Mouse (Mus musculus): Measurements from ENCODE around the gene Mael. TPM values are rescaled to one million over a fixed set of nuclear protein-coding genes. Genes with fewer than 3 reads are reported as not detected.

Mael gene
- polyA plus RNA-seq, 1 experiment: not detected

DNA sequence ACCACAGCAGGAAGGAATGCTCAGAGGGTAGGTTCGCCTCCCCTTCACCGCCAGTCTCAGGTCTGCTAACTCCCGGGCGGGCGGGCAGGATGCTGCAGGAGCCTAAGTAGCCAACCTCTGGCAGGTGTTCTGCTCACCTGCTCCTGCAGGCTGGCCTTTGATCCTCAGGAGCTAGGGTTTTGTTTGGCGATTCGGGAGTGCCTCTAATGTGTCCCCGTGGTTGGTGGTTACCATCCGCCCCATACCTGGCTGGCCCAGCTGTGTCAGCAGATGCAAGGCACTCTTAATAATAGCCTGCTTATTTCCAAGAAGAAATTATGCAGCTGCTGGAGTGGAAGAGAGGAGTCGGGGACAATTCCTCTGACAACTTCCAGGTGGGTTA lies 83.4 kb downstream of the Mael start:
- no peak for DNase-seq (ENCODE audit: low read depth in 1 of 2, low spot score in 2 of 2)
- no peaks in the 10 kb centered on the region for H3K36me3 ChIP-seq (ENCODE audit: control insufficient read depth, insufficient read depth, low read length)
- no peak overlapping the region for H3K27ac ChIP-seq (ENCODE audit: insufficient read depth, low read length)
- H3K4me1 ChIP-seq (ENCODE audit: control insufficient read depth, insufficient read depth, insufficient read length): peaks cover 2% of the 10 kb centered on the region; the same call in 1 of the 2 replicates
- TF ChIP-seq POLR2A (IDR thresholded peaks at IDR 0.05; ENCODE audit: low read depth, low read length) (no peak), CTCF (IDR thresholded peaks at IDR 0.05; ENCODE audit: extremely low read depth, insufficient read depth, insufficient read length, insufficient replicate concordance) (no peak)
- H3K4me3 ChIP-seq (ENCODE audit: extremely low read depth, insufficient read depth, insufficient read length): no peak overlapping the region
- H3K27me3 ChIP-seq (ENCODE audit: control insufficient read depth, insufficient read depth, low read length): peaks cover 3% of the 10 kb centered on the region; the same call in 1 of the 2 replicates
- 45% methylated on average over 10 of the region's 10 CpGs for WGBS

DNA sequence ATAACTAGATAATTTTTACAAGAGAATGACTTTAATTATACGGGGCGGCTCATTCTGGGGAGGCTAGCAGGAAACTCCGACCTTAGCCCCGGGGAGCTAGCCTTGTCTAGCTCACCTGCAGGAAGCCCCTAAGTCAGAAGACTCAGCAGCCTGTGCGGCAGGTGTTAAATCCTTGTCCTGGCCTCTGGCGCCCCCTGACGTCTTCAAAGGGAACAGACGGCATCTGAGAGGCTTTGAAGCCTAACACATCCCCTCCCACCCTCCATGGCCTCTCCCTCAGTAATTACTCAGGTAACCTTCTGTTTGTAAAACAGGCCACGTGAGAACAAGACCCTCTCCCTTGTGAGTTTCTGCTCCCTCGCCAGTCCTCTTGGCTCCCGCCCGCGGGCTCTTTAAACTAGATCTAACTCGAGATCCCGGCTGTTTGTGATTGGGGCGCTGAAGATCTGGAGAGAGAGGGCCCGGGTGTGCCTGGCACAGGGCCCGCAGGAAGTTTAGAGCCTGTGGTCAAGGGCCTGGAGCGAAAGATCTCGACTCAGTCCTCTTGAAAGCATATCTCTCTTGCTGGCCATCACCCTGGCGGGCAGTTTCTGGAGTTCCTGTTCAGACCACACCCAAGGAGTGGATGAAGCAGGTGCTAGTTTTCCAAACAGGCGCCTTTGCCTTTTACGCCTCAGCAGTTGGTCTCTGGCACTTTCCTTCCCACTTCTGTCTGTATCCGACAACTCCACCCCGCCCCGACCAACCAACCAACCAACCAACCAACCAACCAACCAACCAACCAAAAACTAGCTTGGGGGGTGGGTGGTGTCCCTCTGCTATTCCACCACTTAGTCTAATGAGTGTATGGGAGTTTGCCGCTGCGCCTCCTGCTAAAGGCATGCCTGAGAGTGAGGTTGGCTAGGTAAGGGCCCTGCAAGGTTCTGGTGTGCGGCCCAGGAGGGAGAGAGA lies 84.1 kb downstream of the Mael start:
- TF ChIP-seq CTCF (IDR thresholded peaks at IDR 0.05; ENCODE audit: extremely low read depth, insufficient read depth, insufficient read length, insufficient replicate concordance) (peak; percentile 97), POLR2A (IDR thresholded peaks at IDR 0.05; ENCODE audit: low read depth, low read length) (no peak)
- no peaks in the 10 kb centered on the region for H3K36me3 ChIP-seq (ENCODE audit: control insufficient read depth, insufficient read depth, low read length)
- WGBS: 14% methylated on average over 29 of the region's 29 CpGs
- no peak overlapping the region for H3K27ac ChIP-seq (ENCODE audit: insufficient read depth, low read length)
- DNase-seq (ENCODE audit: low read depth in 1 of 2, low spot score in 2 of 2): peak; percentile 68 to 75
- peaks cover 2% of the 10 kb centered on the region; the same call in 1 of the 2 replicates for H3K4me1 ChIP-seq (ENCODE audit: control insufficient read depth, insufficient read depth, insufficient read length)
- no peak overlapping the region for H3K4me3 ChIP-seq (ENCODE audit: extremely low read depth, insufficient read depth, insufficient read length)
- peaks cover 3% of the 10 kb centered on the region; the same call in 1 of the 2 replicates for H3K27me3 ChIP-seq (ENCODE audit: control insufficient read depth, insufficient read depth, low read length)

DNA sequence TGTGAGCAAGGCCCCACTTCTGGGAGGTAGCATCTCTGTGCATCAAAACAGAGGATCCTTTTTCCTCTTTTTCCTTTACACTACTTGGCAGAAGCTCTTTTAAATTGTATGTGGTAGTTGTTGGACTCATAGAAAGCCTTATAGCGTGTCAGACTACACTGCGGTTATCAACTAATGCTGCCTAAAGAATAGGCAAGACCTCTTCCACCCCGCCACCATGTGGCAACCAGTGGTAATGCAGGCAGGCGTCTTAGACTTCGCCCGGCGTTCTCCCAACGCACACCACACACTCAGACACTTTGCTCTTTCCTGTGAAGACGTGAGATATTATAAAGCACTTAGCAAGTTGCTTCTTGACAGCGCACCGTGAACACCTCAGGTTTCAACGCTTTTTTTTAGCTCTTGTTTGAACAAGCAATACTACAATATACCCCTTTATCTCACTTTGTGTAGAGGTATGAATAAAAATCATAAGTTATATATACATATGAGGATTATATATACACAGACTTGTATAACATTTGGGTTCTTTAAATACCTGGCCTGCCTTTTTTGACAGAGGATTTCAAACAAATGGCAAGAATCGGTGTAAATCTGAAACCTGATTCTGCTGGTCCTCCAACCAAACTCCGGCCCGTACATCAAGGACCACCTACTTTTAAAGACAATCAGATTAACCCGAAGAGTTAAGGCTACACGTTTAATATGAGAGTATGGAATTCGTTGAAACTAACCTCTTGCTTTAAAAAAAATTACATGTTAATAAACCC lies 85.0 kb downstream of the Mael start:
- TF ChIP-seq POLR2A (IDR thresholded peaks at IDR 0.05; ENCODE audit: low read depth, low read length): no peak
- peak; percentile 88 for TF ChIP-seq CTCF (IDR thresholded peaks at IDR 0.05; ENCODE audit: extremely low read depth, insufficient read depth, insufficient read length, insufficient replicate concordance)
- Histone ChIP-seq H3K4me3 (ENCODE audit: extremely low read depth, insufficient read depth, insufficient read length) (no peak overlapping the region), H3K27ac (ENCODE audit: insufficient read depth, low read length) (no peak overlapping the region), H3K27me3 (ENCODE audit: control insufficient read depth, insufficient read depth, low read length) (peaks cover 3% of the 10 kb centered on the region; the same call in 1 of the 2 replicates), H3K36me3 (ENCODE audit: control insufficient read depth, insufficient read depth, low read length) (no peaks in the 10 kb centered on the region), H3K4me1 (ENCODE audit: control insufficient read depth, insufficient read depth, insufficient read length) (peaks cover 2% of the 10 kb centered on the region; the same call in 1 of the 2 replicates)
- peak; percentile 49 to 82 for DNase-seq (ENCODE audit: low read depth in 1 of 2, low spot score in 2 of 2)
- 13% methylated on average over 18 of the region's 18 CpGs for WGBS

DNA sequence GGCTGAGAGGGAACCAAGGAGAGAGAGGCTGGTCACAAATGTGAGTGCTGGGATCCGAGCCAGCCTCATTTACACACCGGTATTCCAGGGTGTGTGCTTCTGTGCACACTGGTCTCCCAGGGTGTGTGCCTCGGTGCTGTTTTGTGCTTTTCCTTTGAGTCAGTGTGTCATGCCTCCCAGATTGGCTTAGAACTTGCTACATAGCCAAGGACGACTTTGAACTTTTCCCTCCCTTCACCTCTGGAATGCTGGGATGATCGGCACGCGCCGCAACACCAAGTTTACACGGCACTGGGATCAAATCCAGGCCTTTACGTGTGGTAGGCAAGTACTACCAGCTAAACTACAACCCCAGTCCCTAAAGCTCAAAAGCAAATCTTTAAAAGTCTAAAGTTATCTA lies 86.5 kb downstream of the Mael start:
- peaks cover 2% of the 10 kb centered on the region; the same call in 1 of the 2 replicates for H3K4me1 ChIP-seq (ENCODE audit: control insufficient read depth, insufficient read depth, insufficient read length)
- no peaks in the 10 kb centered on the region for H3K36me3 ChIP-seq (ENCODE audit: control insufficient read depth, insufficient read depth, low read length)
- H3K27ac ChIP-seq (ENCODE audit: insufficient read depth, low read length): no peak overlapping the region
- TF ChIP-seq POLR2A (IDR thresholded peaks at IDR 0.05; ENCODE audit: low read depth, low read length) (no peak), CTCF (IDR thresholded peaks at IDR 0.05; ENCODE audit: extremely low read depth, insufficient read depth, insufficient read length, insufficient replicate concordance) (no peak)
- H3K4me3 ChIP-seq (ENCODE audit: extremely low read depth, insufficient read depth, insufficient read length): no peak overlapping the region
- WGBS: 97% methylated on average over 10 of the region's 10 CpGs
- DNase-seq (ENCODE audit: low read depth in 1 of 2, low spot score in 2 of 2): no peak
- H3K27me3 ChIP-seq (ENCODE audit: control insufficient read depth, insufficient read depth, low read length): peaks cover 3% of the 10 kb centered on the region; the same call in 1 of the 2 replicates

DNA sequence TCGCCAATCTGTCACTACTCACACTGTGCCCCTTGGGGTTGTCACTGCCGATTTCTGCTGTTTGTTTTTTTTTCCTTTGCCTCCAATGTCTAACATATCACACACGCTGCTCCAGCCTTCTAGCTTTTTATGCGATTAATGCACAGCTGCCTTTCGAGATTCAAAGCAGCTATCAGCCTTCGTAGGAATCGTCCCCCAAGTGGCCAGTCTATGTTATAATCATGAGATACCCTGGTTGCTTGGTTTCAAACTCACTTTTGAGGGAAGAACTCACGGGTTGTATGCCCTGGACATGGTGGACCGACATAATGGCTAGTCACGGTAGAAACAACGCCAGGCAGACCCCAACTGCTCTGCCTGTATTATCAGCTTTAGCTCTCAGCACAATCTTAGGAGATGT lies 87.2 kb downstream of the Mael start:
- peaks cover 2% of the 10 kb centered on the region; the same call in 1 of the 2 replicates for H3K4me1 ChIP-seq (ENCODE audit: control insufficient read depth, insufficient read depth, insufficient read length)
- H3K27me3 ChIP-seq (ENCODE audit: control insufficient read depth, insufficient read depth, low read length): peaks cover 3% of the 10 kb centered on the region; the same call in 1 of the 2 replicates
- no peak overlapping the region for H3K27ac ChIP-seq (ENCODE audit: insufficient read depth, low read length)
- 75% methylated on average over 11 of the region's 11 CpGs for WGBS
- no peak for DNase-seq (ENCODE audit: low read depth in 1 of 2, low spot score in 2 of 2)
- no peaks in the 10 kb centered on the region for H3K36me3 ChIP-seq (ENCODE audit: control insufficient read depth, insufficient read depth, low read length)
- TF ChIP-seq CTCF (IDR thresholded peaks at IDR 0.05; ENCODE audit: extremely low read depth, insufficient read depth, insufficient read length, insufficient replicate concordance): no peak
- TF ChIP-seq POLR2A (IDR thresholded peaks at IDR 0.05; ENCODE audit: low read depth, low read length): no peak
- no peak overlapping the region for H3K4me3 ChIP-seq (ENCODE audit: extremely low read depth, insufficient read depth, insufficient read length)

Other genes with a start within 250 kb of the Mael start
- gene Pou2f1, start 236.1 kb downstream of the Mael start, polyA plus RNA-seq (2012; rRNA removed): 22.9 and 28.2 TPM in 2 replicates
- 0.12 and 0.15 TPM in 2 replicates for gene Dusp27, start 110.8 kb downstream of the Mael start, polyA plus RNA-seq (2012; rRNA removed)
- gene Gpa33, start 108.5 kb downstream of the Mael start, polyA plus RNA-seq (2012; rRNA removed): not detected in 2 replicates
- 0.23 and 0.33 TPM in 2 replicates for gene Ildr2, start 15.4 kb upstream of the Mael start, polyA plus RNA-seq (2012; rRNA removed)
- 12.4 and 14.0 TPM in 2 replicates for gene Tada1, start 140.3 kb upstream of the Mael start, polyA plus RNA-seq (2012; rRNA removed)
- gene Pogk, start 171.1 kb upstream of the Mael start, polyA plus RNA-seq (2012; rRNA removed): 2.7 and 3.1 TPM in 2 replicates